Mouse (Mus musculus) adrenal gland, adult (tissue): ENCODE data around the gene Slc6a21.

Source experiments
- DNase-seq, 2 experiments: peaks; one replicate each; pipeline ENCODE4 v3.0.0; 2022 to 2023; ENCODE audit warnings: low spot score in 1 of 2; ENCODE audit not compliant: inconsistent age in 2 of 2

Slc6a21 gene

GRCm38 (mm10) chr7:45253806-45254205, 23.5 kb upstream of the Slc6a21 start:
- no peak for DNase-seq

- peak in 1 of 2 experiments; percentile 50 for DNase-seq
These were observed 21.5 kb upstream of the Slc6a21 start for GRCm38 (mm10) chr7:45255822-45256221.

- DNase-seq, result no peak
These were observed 20.1 kb upstream of the Slc6a21 start for GRCm38 (mm10) chr7:45257063-45257840.

GRCm38 (mm10) chr7:45259281-45259680, 18.0 kb upstream of the Slc6a21 start:
- no peak for DNase-seq

- DNase-seq, result no peak
These were observed 15.0 kb upstream of the Slc6a21 start for GRCm38 (mm10) chr7:45262266-45262665.

- no peak for DNase-seq
These were observed 14.2 kb upstream of the Slc6a21 start for GRCm38 (mm10) chr7:45263006-45263607.

GRCm38 (mm10) chr7:45264348-45264747, 13.0 kb upstream of the Slc6a21 start:
- DNase-seq, result no peak

- no peak for DNase-seq
These were observed 11.8 kb upstream of the Slc6a21 start for GRCm38 (mm10) chr7:45265518-45265917.

GRCm38 (mm10) chr7:45272786-45273412, 4.4 kb upstream of the Slc6a21 start:
- DNase-seq, result no peak

GRCm38 (mm10) chr7:45273672-45274071, 3.6 kb upstream of the Slc6a21 start:
- no peak for DNase-seq

- DNase-seq, result no peak
These were observed 9.2 kb downstream of the Slc6a21 start for GRCm38 (mm10) chr7:45286486-45286885.

GRCm38 (mm10) chr7:45296626-45297025, 19.3 kb downstream of the Slc6a21 start:
- DNase-seq, result no peak

GRCm38 (mm10) chr7:45297563-45297962, 20.2 kb downstream of the Slc6a21 start:
- DNase-seq, result no peak

- DNase-seq, result peak; percentile 30 to 65
These were observed 22.4 kb downstream of the Slc6a21 start for GRCm38 (mm10) chr7:45299752-45300151.

GRCm38 (mm10) chr7:45300270-45300669, 23.0 kb downstream of the Slc6a21 start:
- peak; percentile 50 to 86 for DNase-seq

GRCm38 (mm10) chr7:45302626-45303025, 25.3 kb downstream of the Slc6a21 start:
- DNase-seq, result no peak

- no peak for DNase-seq
These were observed 27.6 kb downstream of the Slc6a21 start for GRCm38 (mm10) chr7:45304869-45305268.

GRCm38 (mm10) chr7:45305275-45305674, 28.0 kb downstream of the Slc6a21 start:
- peak; percentile 66 to 85 for DNase-seq

GRCm38 (mm10) chr7:45308551-45309240, 31.4 kb downstream of the Slc6a21 start:
- DNase-seq, result no peak

- DNase-seq, result peak; percentile 42 to 76
These were observed 32.1 kb downstream of the Slc6a21 start for GRCm38 (mm10) chr7:45309455-45309854.

GRCm38 (mm10) chr7:45312023-45312422, 34.7 kb downstream of the Slc6a21 start:
- peak in 1 of 2 experiments; percentile 57 for DNase-seq
